Mouse (Mus musculus) MEL (cell line): ENCODE measurements at regions not wholly inside any gene's neighbourhood (a gene's known extent, or its start where the extent isn't known, plus 50 kb on each side); places are given as distances from the start of the nearest gene placed in this dataset.

Source experiments
- DNase-seq: peaks from one replicate; pipeline ENCODE4 v3.0.0; 2011; ENCODE audit warnings: low read depth, low spot score
- H3K27ac ChIP-seq: 2 replicates; pipeline ENCODE4 v1.5.1; 2012; ENCODE audit warnings: low read depth, mild to moderate bottlenecking, control low read depth, low read length, moderate library complexity; ENCODE audit not compliant: control insufficient read depth
- H3K27me3 ChIP-seq, 2 experiments: fragments of 150-350 bp in 1 of 2; sonication (generic) in 1 of 2; 2 replicates each; pipeline ENCODE4 v1.6.1; 2012; ENCODE audit warnings: low read length in 2 of 2, mild to moderate bottlenecking in 2 of 2, improper control_type of control experiment in 1 of 2, moderate library complexity in 1 of 2; ENCODE audit not compliant: insufficient read depth in 2 of 2, control insufficient read depth in 1 of 2
- H3K36me3 ChIP-seq, 2 experiments: 2 replicates each; pipeline ENCODE4 v1.6.1; 2012 to 2014; ENCODE audit warnings: low read length in 2 of 2, improper control_type of control experiment in 1 of 2, inconsistent platforms in 1 of 2, mild to moderate bottlenecking in 1 of 2; ENCODE audit not compliant: insufficient read depth in 2 of 2, control insufficient read depth in 1 of 2
- H3K4me1 ChIP-seq, 2 experiments: fragments of 150-350 bp in 1 of 2; sonication (generic) in 1 of 2; 2 replicates each; pipeline ENCODE4 v1.6.1; 2012; ENCODE audit warnings: low read length in 2 of 2, improper control_type of control experiment in 1 of 2, mild to moderate bottlenecking in 1 of 2; ENCODE audit not compliant: insufficient read depth in 2 of 2, control insufficient read depth in 1 of 2
- H3K4me3 ChIP-seq, 2 experiments: fragments of 150-350 bp in 1 of 2; sonication (generic) in 1 of 2; 2 replicates each; pipeline ENCODE4 v1.5.1; 2012; ENCODE audit warnings: low read depth in 2 of 2, low read length in 2 of 2, mild to moderate bottlenecking in 2 of 2, moderate library complexity in 2 of 2, control low read depth in 1 of 2, improper control_type of control experiment in 1 of 2; ENCODE audit not compliant: control insufficient read depth in 1 of 2, insufficient read depth in 1 of 2
- H3K79me2 ChIP-seq: 2 replicates; pipeline ENCODE4 v1.6.1; 2012; ENCODE audit warnings: mild to moderate bottlenecking, low read length, moderate library complexity; ENCODE audit not compliant: control insufficient read depth, poor library complexity, insufficient read depth
- H3K9ac ChIP-seq: 2 replicates; pipeline ENCODE4 v1.6.1; 2012; ENCODE audit warnings: low read depth, mild to moderate bottlenecking, control low read depth, low read length, moderate library complexity; ENCODE audit not compliant: control insufficient read depth, poor library complexity, severe bottlenecking
- H3K9me3 ChIP-seq: fragments of 150-350 bp; sonication (generic); replicated peaks from 2 replicates; pipeline ENCODE4 v1.6.1; 2012; ENCODE audit warnings: mild to moderate bottlenecking, low read length, improper control_type of control experiment, moderate library complexity; ENCODE audit not compliant: insufficient read depth
- BHLHE40 ChIP-seq: IDR thresholded peaks from 2 replicates; pipeline ENCODE4 v1.6.1; 2012; ENCODE audit warnings: low read depth, mild to moderate bottlenecking, inconsistent platforms, low read length, improper control_type of control experiment, borderline replicate concordance
- E2F4 ChIP-seq: IDR thresholded peaks from 2 replicates; pipeline ENCODE4 v1.6.1; 2011; ENCODE audit warnings: low read depth, low read length, improper control_type of control experiment, borderline replicate concordance
- ELF1 ChIP-seq: IDR thresholded peaks from 2 replicates; pipeline ENCODE4 v1.6.1; 2014; ENCODE audit warnings: low read depth, mild to moderate bottlenecking, inconsistent platforms, low read length, improper control_type of control experiment, moderate library complexity
- ETS1 ChIP-seq: IDR thresholded peaks from 2 replicates; pipeline ENCODE4 v1.6.1; 2012; ENCODE audit warnings: low read depth, mild to moderate bottlenecking, inconsistent platforms, low read length, improper control_type of control experiment, moderate library complexity
- GABPA ChIP-seq: IDR thresholded peaks from 2 replicates; pipeline ENCODE4 v1.6.1; 2012; ENCODE audit warnings: low read depth, mild to moderate bottlenecking, inconsistent platforms, low read length, improper control_type of control experiment, moderate library complexity
- GATA1 ChIP-seq: IDR thresholded peaks from 2 replicates; pipeline ENCODE4 v1.6.1; 2011; ENCODE audit warnings: low read depth, low read length, improper control_type of control experiment
- HCFC1 ChIP-seq: IDR thresholded peaks from 2 replicates; pipeline ENCODE4 v1.6.1; 2012; ENCODE audit warnings: low read depth, mild to moderate bottlenecking, inconsistent platforms, low read length, improper control_type of control experiment, moderate library complexity
- JUND ChIP-seq: IDR thresholded peaks from 2 replicates; pipeline ENCODE4 v1.6.1; 2011; ENCODE audit warnings: low read depth, mild to moderate bottlenecking, improper control_type of control experiment, low read length
- MAX ChIP-seq: IDR thresholded peaks from 2 replicates; pipeline ENCODE4 v1.6.1; 2011; ENCODE audit warnings: low read length, improper control_type of control experiment
- MAZ ChIP-seq: IDR thresholded peaks from 2 replicates; pipeline ENCODE4 v1.6.1; 2012; ENCODE audit warnings: low read depth, mild to moderate bottlenecking, inconsistent platforms, low read length, improper control_type of control experiment
- MEF2A ChIP-seq: IDR thresholded peaks from 2 replicates; pipeline ENCODE4 v1.6.1; 2014; ENCODE audit warnings: low read depth, mild to moderate bottlenecking, inconsistent platforms, low read length, improper control_type of control experiment; ENCODE audit not compliant: poor library complexity, insufficient replicate concordance, severe bottlenecking; ENCODE audit errors: extremely low read depth
- NELFE ChIP-seq: IDR thresholded peaks from 2 replicates; pipeline ENCODE4 v1.6.1; 2011; ENCODE audit warnings: low read depth, low read length, improper control_type of control experiment
- POLR2A ChIP-seq, 2 experiments: IDR thresholded peaks; 2 replicates each; pipeline ENCODE4 v1.6.1; 2011 to 2012; ENCODE audit warnings: low read length in 2 of 2, mild to moderate bottlenecking in 2 of 2, control low read depth in 1 of 2, improper control_type of control experiment in 1 of 2, low read depth in 1 of 2, moderate library complexity in 1 of 2; ENCODE audit not compliant: control insufficient read depth in 1 of 2, insufficient read depth in 1 of 2, poor library complexity in 1 of 2
- RCOR1 ChIP-seq: IDR thresholded peaks from 2 replicates; pipeline ENCODE4 v1.6.1; 2012; ENCODE audit warnings: low read depth, mild to moderate bottlenecking, inconsistent platforms, low read length, improper control_type of control experiment
- SIN3A ChIP-seq: IDR thresholded peaks from 2 replicates; pipeline ENCODE4 v1.6.1; 2012; ENCODE audit warnings: low read length, improper control_type of control experiment, inconsistent platforms
- SMC3 ChIP-seq: IDR thresholded peaks from 2 replicates; pipeline ENCODE4 v1.6.1; 2011; ENCODE audit warnings: low read depth, low read length, improper control_type of control experiment
- TAL1 ChIP-seq: IDR thresholded peaks from 2 replicates; pipeline ENCODE4 v1.6.1; 2012; ENCODE audit warnings: mild to moderate bottlenecking, inconsistent platforms, low read length, moderate library complexity, mixed read lengths
- USF2 ChIP-seq, 2 experiments: IDR thresholded peaks; 2 replicates each; pipeline ENCODE4 v1.6.1; 2011 to 2012; ENCODE audit warnings: improper control_type of control experiment in 2 of 2, low read length in 2 of 2, borderline replicate concordance in 1 of 2, inconsistent platforms in 1 of 2, low read depth in 1 of 2, mild to moderate bottlenecking in 1 of 2; ENCODE audit not compliant: insufficient read depth in 1 of 2
- ZKSCAN1 ChIP-seq: IDR thresholded peaks from 2 replicates; pipeline ENCODE4 v1.6.1; 2012; ENCODE audit warnings: low read depth, mild to moderate bottlenecking, inconsistent platforms, low read length, improper control_type of control experiment, moderate library complexity

DNA sequence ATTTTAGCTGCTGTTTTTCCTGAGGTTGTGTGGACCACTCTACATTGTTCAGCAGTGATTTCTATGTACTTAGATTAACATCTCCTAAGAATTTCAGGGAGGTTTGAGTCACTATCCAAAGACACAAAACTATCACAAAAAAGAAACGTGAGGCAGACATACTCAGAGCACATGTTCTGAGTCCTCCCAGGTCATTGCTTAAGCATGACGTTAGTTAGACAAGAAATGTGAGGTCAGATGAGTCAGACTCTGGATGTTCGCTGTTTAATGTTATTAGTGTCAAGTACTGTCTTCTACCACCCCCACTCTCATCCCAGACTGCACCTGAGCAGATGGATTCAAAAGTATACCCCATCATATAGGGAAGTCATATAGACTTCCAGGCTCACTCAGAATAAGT, 475.0 kb downstream of the Etnk1 start:
- TF ChIP-seq JUND (no peak), TAL1 (no peak), ELF1 (no peak), E2F4 (no peak), POLR2A (IDR thresholded peaks at IDR 0.05; ENCODE audit: control insufficient read depth in 1 of 2, insufficient read depth in 1 of 2, low read depth in 1 of 2, low read length in 2 of 2, poor library complexity in 1 of 2) (no peak), BHLHE40 (no peak), HCFC1 (no peak), SIN3A (no peak), GATA1 (no peak), GABPA (no peak), ZKSCAN1 (no peak), RCOR1 (no peak), MEF2A (no peak), USF2 (IDR thresholded peaks at IDR 0.05; ENCODE audit: borderline replicate concordance in 1 of 2, insufficient read depth in 1 of 2, low read depth in 1 of 2, low read length in 2 of 2) (no peak), ETS1 (no peak), NELFE (no peak), SMC3 (no peak), MAZ (no peak), MAX (no peak)
- Histone ChIP-seq H3K4me3 (no peak overlapping the region), H3K36me3 (no peaks in the 10 kb centered on the region), H3K4me1 (no peaks in the 10 kb centered on the region), H3K27me3 (no peaks in the 10 kb centered on the region), H3K9ac (no peak overlapping the region), H3K9me3 (no peaks in the 10 kb centered on the region), H3K79me2 (no peaks in the 10 kb centered on the region), H3K27ac (no peak overlapping the region)
- no peak for DNase-seq

DNA sequence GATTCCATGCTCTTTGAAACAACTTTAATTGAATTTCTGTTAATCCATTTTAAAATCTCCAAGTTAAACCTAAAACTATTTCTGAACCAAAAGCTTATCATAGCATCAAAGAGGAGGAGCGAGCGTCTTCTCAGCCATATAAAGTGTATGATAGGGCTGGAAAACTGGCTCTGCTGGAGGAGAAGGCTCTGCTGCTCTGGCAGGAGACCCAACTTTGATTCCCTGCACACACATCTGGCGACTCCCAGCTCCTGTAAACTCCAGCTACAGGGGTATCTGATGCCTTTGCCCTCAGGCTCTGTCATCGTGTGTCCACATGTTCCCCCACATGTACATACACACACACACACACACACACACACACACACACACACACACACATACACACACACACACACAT, 479.0 kb downstream of the Etnk1 start:
- no peak overlapping the region for H3K27ac ChIP-seq
- no peaks in the 10 kb centered on the region for H3K36me3 ChIP-seq
- no peak overlapping the region for H3K9ac ChIP-seq

More for the DNA sequence above, 479.0 kb downstream of the Etnk1 start:
- H3K79me2 ChIP-seq = no peaks in the 10 kb centered on the region
- TF ChIP-seq SIN3A = no peak
- TF ChIP-seq, all 39 proteins: peak for 0
- Histone ChIP-seq H3K4me3 (no peak overlapping the region), H3K9me3 (no peaks in the 10 kb centered on the region), H3K27me3 (no peaks in the 10 kb centered on the region), H3K4me1 (no peaks in the 10 kb centered on the region)
- DNase-seq = no peak
